Mouse (Mus musculus): ENCODE results near the gene Bad.

- no peak for TF ChIP-seq CTCF (IDR thresholded peaks at IDR 0.05; ENCODE audit: low read depth, low read length)
- no peak for TF ChIP-seq POLR2A (IDR thresholded peaks at IDR 0.05; ENCODE audit: borderline replicate concordance, low read depth, low read length)
Observed at GRCm38 (mm10) chr19:6951994-6952711, 10.5 kb downstream of the Bad start.

Data from bone marrow macrophage, adult 2 months (primary cell).